Mouse (Mus musculus) gastrocnemius, adult 2 months (tissue): Measurements from ENCODE around the gene Usb1. TPM values are rescaled to one million over a fixed set of nuclear protein-coding genes. Genes with fewer than 3 reads are reported as not detected.
A peak's percentile ranks its signal among the peaks of the same experiment; 100 is the strongest.

Experiments used
- DNase-seq: peaks from one replicate; pipeline ENCODE4 v3.0.0; 2022
- H3K27ac ChIP-seq: fragments of 200-600 bp; 2 replicates; pipeline ENCODE4 v1.8.1; 2022; ENCODE audit warnings: mild to moderate bottlenecking
- H3K4me3 ChIP-seq: fragments of 200-600 bp; 2 replicates; pipeline ENCODE4 v1.8.1; 2022; ENCODE audit warnings: mild to moderate bottlenecking, moderate library complexity
- CTCF ChIP-seq: fragments of 200-600 bp; IDR thresholded peaks from 2 replicates; pipeline ENCODE4 v1.8.1; 2022; ENCODE audit warnings: antibody characterized with exemption, mild to moderate bottlenecking, moderate library complexity
- intact Hi-C: fragments of 180-260 bp; cut with DNase I; formaldehyde crosslinking; loops from one replicate; pipeline ENCODE4 v1.15.1; 2025
- total RNA-seq, 2 experiments: library from RNA; stranded (reverse); gene quantifications; 2 replicates each; pipeline ENCODE4 v1.2.3; 2021

Gene Usb1
- total RNA-seq, 2 experiments from 2014 or later: 5.8 to 7.1 TPM

DNA sequence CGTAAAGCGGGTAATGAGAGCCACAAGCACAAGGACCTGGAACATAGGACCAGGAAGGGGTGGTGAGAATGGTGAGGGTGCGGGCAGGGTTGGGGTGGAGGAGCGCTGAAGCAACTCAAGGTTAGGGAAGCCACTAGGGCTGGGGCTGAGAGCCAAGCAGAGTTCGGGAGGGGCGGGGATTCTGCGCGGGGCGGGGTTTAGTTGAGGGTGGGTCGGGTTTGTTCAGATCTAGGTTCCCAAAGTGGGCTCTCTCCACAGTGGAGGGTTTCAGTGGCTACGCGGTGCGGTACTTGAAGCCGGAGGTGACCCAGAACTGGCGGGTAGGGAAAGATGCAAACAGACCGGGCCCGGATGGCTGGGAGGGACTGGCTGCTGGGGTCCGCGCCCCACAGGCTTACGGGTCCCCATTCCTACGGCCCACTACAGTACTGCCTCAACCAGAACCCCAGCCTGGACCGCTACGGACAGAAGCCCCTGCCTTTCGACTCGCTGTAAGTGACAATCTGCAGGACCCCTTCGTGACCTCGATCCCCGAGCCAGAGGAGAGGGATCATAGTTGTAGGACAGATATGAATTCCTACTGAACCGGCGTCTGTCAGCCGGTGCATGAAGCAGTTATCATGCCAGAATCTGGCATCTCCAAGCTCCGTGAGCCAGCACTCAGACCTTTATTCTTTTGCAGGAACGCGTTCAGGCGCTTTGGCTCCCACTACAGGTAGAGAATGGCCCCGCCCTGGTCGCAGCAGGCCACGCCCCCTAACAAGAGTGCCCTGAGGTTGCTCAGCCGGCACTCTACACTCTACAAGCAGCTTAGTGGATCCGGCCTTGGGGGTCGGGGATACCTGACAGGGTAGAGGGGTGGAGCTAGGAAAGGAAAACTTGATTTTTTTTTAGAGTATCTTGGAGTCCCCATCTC lies 11.6 kb upstream of the Usb1 start:
- intact Hi-C loops: no loop called here
- TF ChIP-seq CTCF: peak; percentile 39; the same call in 1 of the 2 replicates
- Histone ChIP-seq H3K4me3 (peak overlapping the region; percentile 69), H3K27ac (no peak overlapping the region)
- peak; percentile 61 for DNase-seq

- intact Hi-C loops: no loop called here
- no peak for DNase-seq
- H3K27ac ChIP-seq: no peak overlapping the region
- TF ChIP-seq CTCF: no peak
- no peak overlapping the region for H3K4me3 ChIP-seq
These were observed 8.9 kb upstream of the Usb1 start for GRCm38 (mm10) chr8:95323201-95323600.

DNA sequence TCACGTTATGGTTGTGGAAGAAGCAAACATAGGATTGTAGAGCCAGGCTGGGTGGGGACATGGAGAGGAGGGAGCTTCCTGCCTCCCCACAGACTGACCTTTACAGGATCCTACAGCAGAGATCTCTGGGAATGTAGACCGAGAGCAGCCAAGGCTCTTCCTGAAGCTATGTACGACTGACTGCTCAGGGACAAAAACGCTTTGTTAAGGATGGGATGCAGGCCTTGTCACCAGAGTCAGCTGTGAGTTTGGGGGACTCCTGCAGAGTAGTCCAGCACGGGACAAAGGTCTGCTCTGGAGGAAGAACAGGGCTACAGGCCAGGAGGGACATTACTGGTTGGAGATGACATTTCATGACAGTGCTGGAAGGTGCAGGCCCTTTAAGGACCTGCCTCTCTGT lies 7.4 kb upstream of the Usb1 start:
- intact Hi-C loops: no loop called here
- no peak overlapping the region; the same call in 1 of the 2 replicates for H3K27ac ChIP-seq
- DNase-seq: no peak
- TF ChIP-seq CTCF: no peak
- H3K4me3 ChIP-seq: no peak overlapping the region

- H3K27ac ChIP-seq: no peak overlapping the region
- DNase-seq: no peak
- intact Hi-C loops: no loop called here
- no peak for TF ChIP-seq CTCF
- no peak overlapping the region for H3K4me3 ChIP-seq
These were observed 5.3 kb upstream of the Usb1 start for GRCm38 (mm10) chr8:95326822-95327221.

GRCm38 (mm10) chr8:95327866-95328465 lies 4.1 kb upstream of the Usb1 start:
- no peak overlapping the region for H3K27ac ChIP-seq
- intact Hi-C loops: no loop called here
- H3K4me3 ChIP-seq: no peak overlapping the region
- DNase-seq: no peak
- TF ChIP-seq CTCF: no peak

DNA sequence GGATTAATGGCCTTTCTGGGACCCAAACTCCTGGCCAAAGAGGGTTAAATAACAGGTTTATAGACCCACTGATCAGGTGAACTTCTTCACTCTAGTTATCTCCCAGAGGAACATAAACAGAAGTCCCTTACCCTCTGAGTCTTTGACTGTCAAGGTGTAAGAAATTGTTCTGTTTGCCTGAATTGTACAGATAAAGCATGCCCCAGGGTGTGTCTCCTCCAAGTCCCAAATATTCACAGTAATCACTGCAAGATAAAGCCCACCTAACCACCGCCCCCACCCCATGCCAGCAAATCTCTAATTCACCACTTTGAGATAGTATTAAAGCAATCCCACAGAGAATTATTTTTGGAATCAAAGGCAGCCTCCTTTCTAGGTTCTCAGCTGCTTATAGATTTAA lies 1.7 kb upstream of the Usb1 start:
- DNase-seq: no peak
- no peak for TF ChIP-seq CTCF
- H3K27ac ChIP-seq: peak overlapping the region; percentile 98
- peak overlapping the region; percentile 97 for H3K4me3 ChIP-seq
- intact Hi-C loops: loop anchor here (5.0 to 10.0 kb wide), 3 partner anchors 102 to 304 kb away; partner anchors contain the start of genes Cfap20, Gins3 and Katnb1

DNA sequence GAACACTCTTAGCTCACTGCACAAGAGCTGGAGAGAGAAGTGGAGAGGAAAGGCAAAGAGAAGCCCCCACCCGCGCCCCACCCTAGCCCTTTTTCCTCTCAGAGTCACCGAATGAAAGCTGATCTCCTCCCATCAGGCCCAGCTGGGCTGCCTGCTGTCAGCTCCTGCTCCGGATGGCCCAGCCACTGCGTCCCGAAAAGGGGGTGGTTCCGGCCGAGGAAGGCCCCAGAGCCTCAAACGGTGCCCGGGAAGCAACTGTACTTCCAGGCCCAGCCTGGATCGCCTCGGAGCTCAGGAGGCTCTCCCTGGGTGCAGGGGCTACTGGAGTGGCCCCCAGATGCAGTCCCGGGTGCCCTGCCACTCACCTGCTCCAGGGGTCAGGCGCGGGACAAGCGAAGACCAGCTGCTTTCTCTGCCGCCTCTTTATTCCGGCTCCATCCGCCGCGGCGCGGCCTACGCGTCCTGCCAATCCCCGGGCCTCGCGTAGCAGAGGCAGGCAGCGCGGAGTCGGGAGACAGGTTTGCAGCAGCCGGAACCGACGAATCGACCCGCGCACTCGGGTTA lies 846 bp upstream of the Usb1 start:
- intact Hi-C loops: loop anchor here (1.0 to 10.0 kb wide), 4 partner anchors 76 to 304 kb away; partner anchors contain the start of genes Cfap20, Gins3 and Katnb1
- no peak for DNase-seq
- TF ChIP-seq CTCF: no peak
- Histone ChIP-seq H3K27ac (peak overlapping the region; percentile 98), H3K4me3 (peak overlapping the region; percentile 97)

- TF ChIP-seq CTCF: no peak
- intact Hi-C loops: loop anchor here (5.0 to 10.0 kb wide), 3 partner anchors 100 to 302 kb away; partner anchors contain the start of genes Cfap20, Gins3 and Katnb1
- peak overlapping the region; percentile 98 for H3K27ac ChIP-seq
- DNase-seq: no peak
- H3K4me3 ChIP-seq: peak overlapping the region; percentile 97
These were observed 534 bp downstream of the Usb1 start for GRCm38 (mm10) chr8:95332437-95333199.

DNA sequence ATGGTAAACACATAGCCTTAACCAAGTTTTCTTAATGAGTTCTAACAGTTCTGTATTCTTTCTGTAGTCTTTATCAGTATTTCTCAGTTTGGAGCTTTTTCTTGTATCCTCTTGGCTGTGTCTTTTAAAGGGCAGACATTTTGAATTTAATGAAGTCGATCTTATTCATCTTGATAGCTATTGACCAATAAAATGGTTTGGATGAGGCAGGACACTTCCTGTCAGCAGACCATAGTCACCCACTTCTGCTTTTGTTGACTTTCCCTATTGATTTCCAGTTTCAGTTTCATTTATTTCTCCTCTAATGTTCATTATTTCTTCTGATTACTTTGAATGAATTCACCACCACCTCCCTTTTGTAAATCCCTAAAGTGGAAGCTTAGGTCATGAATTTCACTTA lies 3.6 kb downstream of the Usb1 start:
- intact Hi-C loops: loop anchor here (10.0 kb wide), 1 partner anchor 299 kb away; the partner anchor contains the start of gene Gins3
- TF ChIP-seq CTCF: no peak
- DNase-seq: no peak

GRCm38 (mm10) chr8:95336363-95336762 lies 4.3 kb downstream of the Usb1 start:
- TF ChIP-seq CTCF: no peak
- no peak overlapping the region for H3K4me3 ChIP-seq

More for the DNA sequence above, 3.6 kb downstream of the Usb1 start:
- Histone ChIP-seq H3K4me3 (no peak overlapping the region), H3K27ac (no peak overlapping the region)

DNA sequence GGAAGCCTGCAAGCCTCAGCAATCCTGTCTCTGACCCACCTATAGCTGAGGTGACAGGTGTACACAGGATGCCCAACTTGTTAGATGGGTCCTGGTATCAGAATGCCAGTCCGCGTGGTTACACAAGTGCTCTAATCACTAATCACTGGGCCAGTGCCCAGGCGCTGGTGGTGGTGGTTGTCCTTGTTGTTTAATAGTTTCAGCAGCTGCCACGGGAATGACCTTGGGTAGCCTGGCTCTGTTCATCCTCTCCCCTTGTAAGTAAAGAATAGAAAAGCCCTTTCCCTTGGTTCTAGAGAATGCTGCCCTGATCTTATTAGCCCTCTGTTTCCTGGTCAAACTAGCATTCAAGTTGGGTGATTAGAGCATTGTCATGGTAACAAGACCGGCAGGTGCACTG lies 9.6 kb downstream of the Usb1 start:
- intact Hi-C loops: no loop called here
- DNase-seq: no peak
- no peak overlapping the region for H3K27ac ChIP-seq
- no peak overlapping the region for H3K4me3 ChIP-seq
- TF ChIP-seq CTCF: no peak

More at GRCm38 (mm10) chr8:95336363-95336762, 4.3 kb downstream of the Usb1 start:
- intact Hi-C loops: loop anchor here (10.0 kb wide), 1 partner anchor 298 kb away; the partner anchor contains the start of gene Gins3
- no peak overlapping the region for H3K27ac ChIP-seq
- no peak for DNase-seq

- no peak overlapping the region for H3K4me3 ChIP-seq
- no peak overlapping the region for H3K27ac ChIP-seq
- DNase-seq: no peak
- TF ChIP-seq CTCF: peak; percentile 32; the same call in 1 of the 2 replicates
- intact Hi-C loops: loop anchor here (5.0 kb wide), 2 partner anchors 143 to 353 kb away; no protein-coding TSS in a partner anchor
These were observed 12.6 kb downstream of the Usb1 start for GRCm38 (mm10) chr8:95344668-95345067.
